Mouse (Mus musculus) liver, adult 2 months (tissue): ENCODE measurements around the gene Pip4k2c. TPM values are rescaled to one million over a fixed set of nuclear protein-coding genes. Genes with fewer than 3 reads are reported as not detected.

Source experiments
- DNase-seq: peaks from one replicate; pipeline ENCODE4 v3.0.0-alpha.2; 2011; ENCODE audit warnings: low read depth, low spot score; ENCODE audit errors: extremely low read depth
- H3K27ac ChIP-seq: fragments of 200-500 bp; replicated peaks from 2 replicates; pipeline ENCODE4 v1.5.1; 2012; ENCODE audit warnings: low read depth, mild to moderate bottlenecking, control low read depth, inconsistent platforms, low read length; ENCODE audit not compliant: insufficient read depth
- H3K27me3 ChIP-seq: fragments of 200-500 bp; 2 replicates; pipeline ENCODE4 v1.6.1; 2012; ENCODE audit warnings: mild to moderate bottlenecking, moderate library complexity, low read length, inconsistent platforms; ENCODE audit not compliant: control insufficient read depth, insufficient read depth
- H3K36me3 ChIP-seq: fragments of 200-500 bp; 2 replicates; pipeline ENCODE4 v1.6.1; 2012; ENCODE audit warnings: low read length, inconsistent platforms; ENCODE audit not compliant: control insufficient read depth, insufficient read depth
- H3K4me1 ChIP-seq: fragments of 200-500 bp; 2 replicates; pipeline ENCODE4 v1.6.1; 2011; ENCODE audit warnings: low read length; ENCODE audit not compliant: control insufficient read depth, insufficient read depth
- H3K4me3 ChIP-seq: fragments of 200-500 bp; 2 replicates; pipeline ENCODE4 v1.5.1; 2011; ENCODE audit warnings: low read depth, mild to moderate bottlenecking, control low read depth, low read length, moderate library complexity; ENCODE audit not compliant: insufficient read depth
- H3K79me2 ChIP-seq: fragments of 200-500 bp; 2 replicates; pipeline ENCODE4 v1.6.1; 2012; ENCODE audit warnings: inconsistent platforms, mild to moderate bottlenecking, low read length, moderate library complexity; ENCODE audit not compliant: control insufficient read depth, insufficient read depth
- H3K9ac ChIP-seq: fragments of 200-500 bp; 2 replicates; pipeline ENCODE4 v1.6.1; 2012; ENCODE audit warnings: low read depth, mild to moderate bottlenecking, control low read depth, inconsistent platforms, low read length
- CTCF ChIP-seq: fragments of 200-500 bp; IDR thresholded peaks from 2 replicates; pipeline ENCODE4 v1.5.1; 2011; ENCODE audit warnings: low read depth, low read length, control low read depth
- POLR2A ChIP-seq: fragments of 200-500 bp; IDR thresholded peaks from 2 replicates; pipeline ENCODE4 v1.6.1; 2011; ENCODE audit warnings: low read length, control low read depth; ENCODE audit not compliant: insufficient read depth; ENCODE audit errors: extremely low read depth
- WGBS: fragments of 180-500 bp; shearing (Covaris S2); methylation state at CpG from one replicate; pipeline ENCODE4 v1.1.7; 2018; 5-methylcytosine and 5-hydroxymethylcytosine counted together
- polyA plus RNA-seq: library from polyadenylated mRNA; depleted of rRNA; stranded (reverse); fragments of >200 nt; gene quantifications from 2 replicates; pipeline ENCODE4 v1.2.3, GENCODE M21; 2012
- total RNA-seq: library from RNA; depleted of rRNA; stranded (reverse); fragments of >200 nt; gene quantifications from 2 replicates; pipeline ENCODE4 v1.2.3, GENCODE M21; 2014

The Pip4k2c gene
- total and polyA plus RNA-seq, 2 experiments = 8.9 to 13.9 TPM

GRCm38 (mm10) chr10:127199068-127199467, 12.3 kb downstream of the Pip4k2c start:
- 85% methylated on average over 5 of the region's 5 CpGs for WGBS
- Histone ChIP-seq H3K79me2 (no peaks in the 10 kb centered on the region), H3K4me3 (no peak overlapping the region), H3K27ac (no peak overlapping the region), H3K27me3 (no peaks in the 10 kb centered on the region), H3K9ac (no peak overlapping the region), H3K4me1 (no peaks in the 10 kb centered on the region), H3K36me3 (peaks cover 8% of the 10 kb centered on the region; the same call in 1 of the 2 replicates)
- DNase-seq = no peak
- TF ChIP-seq CTCF (no peak), POLR2A (no peak)

GRCm38 (mm10) chr10:127198492-127198891, 12.9 kb downstream of the Pip4k2c start:
- TF ChIP-seq CTCF = no peak
- no peak for TF ChIP-seq POLR2A
- Histone ChIP-seq H3K79me2 (no peaks in the 10 kb centered on the region), H3K27ac (no peak overlapping the region), H3K9ac (no peak overlapping the region), H3K4me3 (no peak overlapping the region), H3K27me3 (no peaks in the 10 kb centered on the region), H3K36me3 (peaks cover 8% of the 10 kb centered on the region; the same call in 1 of the 2 replicates), H3K4me1 (no peaks in the 10 kb centered on the region)
- WGBS = 59% methylated on average over 2 of the region's 2 CpGs
- DNase-seq = no peak

GRCm38 (mm10) chr10:127197505-127198110, 13.8 kb downstream of the Pip4k2c start:
- 87% methylated on average over 11 of the region's 11 CpGs for WGBS
- no peaks in the 10 kb centered on the region for H3K4me1 ChIP-seq
- H3K4me3 ChIP-seq = no peak overlapping the region
- H3K27ac ChIP-seq = no peak overlapping the region
- no peak for DNase-seq
- no peak overlapping the region for H3K9ac ChIP-seq
- no peaks in the 10 kb centered on the region for H3K79me2 ChIP-seq
- no peaks in the 10 kb centered on the region for H3K27me3 ChIP-seq
- H3K36me3 ChIP-seq = peaks cover 8% of the 10 kb centered on the region; the same call in 1 of the 2 replicates
- no peak for TF ChIP-seq CTCF
- TF ChIP-seq POLR2A = no peak

GRCm38 (mm10) chr10:127197104-127197503, 14.3 kb downstream of the Pip4k2c start:
- WGBS = 93% methylated on average over 8 of the region's 8 CpGs
- H3K4me1 ChIP-seq = no peaks in the 10 kb centered on the region
- H3K79me2 ChIP-seq = no peaks in the 10 kb centered on the region
- H3K9ac ChIP-seq = no peak overlapping the region
- no peak overlapping the region for H3K4me3 ChIP-seq
- H3K27ac ChIP-seq = no peak overlapping the region
- no peak for DNase-seq
- H3K27me3 ChIP-seq = no peaks in the 10 kb centered on the region
- H3K36me3 ChIP-seq = peaks cover 5% of the 10 kb centered on the region; the same call in 1 of the 2 replicates
- no peak for TF ChIP-seq CTCF
- no peak for TF ChIP-seq POLR2A

GRCm38 (mm10) chr10:127196392-127196791, 15.0 kb downstream of the Pip4k2c start:
- no peak overlapping the region for H3K9ac ChIP-seq
- H3K27me3 ChIP-seq = no peaks in the 10 kb centered on the region
- no peak for TF ChIP-seq CTCF
- TF ChIP-seq POLR2A = no peak
- no peak overlapping the region for H3K4me3 ChIP-seq
- WGBS = 44% methylated on average over 5 of the region's 5 CpGs
- H3K4me1 ChIP-seq = no peaks in the 10 kb centered on the region
- DNase-seq = no peak
- H3K27ac ChIP-seq = 0 out of 2 replicates have a peak overlapping the region, but pooled peaks have one; percentile 19
- no peaks in the 10 kb centered on the region for H3K79me2 ChIP-seq
- H3K36me3 ChIP-seq = peaks cover 5% of the 10 kb centered on the region; the same call in 1 of the 2 replicates

GRCm38 (mm10) chr10:127195328-127196129, 15.9 kb downstream of the Pip4k2c start, which contains the start of gene Dtx3:
Dtx3 (minus strand) TSS chr10:127195728.
- Histone ChIP-seq H3K79me2 (no peaks in the 10 kb centered on the region), H3K9ac (peak within 1 kb of the TSS; percentile 78), H3K27ac (0 out of 2 replicates have a peak within 1 kb of the TSS, but pooled peaks have one; percentile 19), H3K27me3 (no peaks in the 10 kb centered on the region), H3K36me3 (no peaks in the 10 kb centered on the region), H3K4me3 (peak within 1 kb of the TSS; percentile 77), H3K4me1 (no peaks in the 10 kb centered on the region)
- 2% methylated on average over 42 of the region's 47 CpGs for WGBS
- TF ChIP-seq CTCF (no peak), POLR2A (no peak)
- no peak for DNase-seq
